Mouse (Mus musculus) midbrain, embryonic 14.5 days (tissue): Measurements from ENCODE around the gene Dglucy. TPM values are rescaled to one million over a fixed set of nuclear protein-coding genes. Genes with fewer than 3 reads are reported as not detected.
"Not testable (repeated sequence)": the region's sequence is repeated elsewhere in the genome, so short reads cannot be mapped to it uniquely, and the experiment has no call there.

Source experiments
- ATAC-seq: fragments of 200-750 bp; cut with Nextera tagmentation; 2 replicates; pipeline ENCODE4 v1.8.0; 2017; ENCODE audit warnings: moderate number of reproducible peaks, moderate library complexity; ENCODE audit not compliant: low FRiP score, low TSS enrichment
- DNase-seq: peaks from one replicate; pipeline ENCODE4 v3.0.0-alpha.2; 2015
- H3K27ac ChIP-seq: fragments of 300-500 bp; sonication (generic); replicated peaks from 2 replicates; pipeline ENCODE4 v1.5.1; 2014; ENCODE audit warnings: mild to moderate bottlenecking, low read depth, low read length, moderate library complexity
- H3K27me3 ChIP-seq: fragments of 300-500 bp; sonication (generic); 2 replicates; pipeline ENCODE4 v1.6.1; 2014; ENCODE audit warnings: low read length, control low read depth, mixed read lengths; ENCODE audit not compliant: control insufficient read depth, insufficient read depth
- H3K36me3 ChIP-seq: fragments of 300-500 bp; sonication (generic); 2 replicates; pipeline ENCODE4 v1.6.1; 2014; ENCODE audit warnings: low read length, control low read depth; ENCODE audit not compliant: control insufficient read depth, insufficient read depth
- H3K4me1 ChIP-seq: fragments of 300-500 bp; sonication (generic); 2 replicates; pipeline ENCODE4 v1.6.1; 2014; ENCODE audit warnings: mild to moderate bottlenecking, antibody characterized with exemption, low read length, control low read depth; ENCODE audit not compliant: control insufficient read depth, insufficient read depth
- H3K4me2 ChIP-seq: fragments of 300-500 bp; sonication (generic); 2 replicates; pipeline ENCODE4 v1.6.1; 2014; ENCODE audit warnings: mild to moderate bottlenecking, low read length, moderate library complexity
- H3K4me3 ChIP-seq: fragments of 300-500 bp; sonication (generic); replicated peaks from 2 replicates; pipeline ENCODE4 v1.5.1; 2014; ENCODE audit warnings: low read depth, low read length
- H3K9ac ChIP-seq: fragments of 300-500 bp; sonication (generic); replicated peaks from 2 replicates; pipeline ENCODE4 v1.6.1; 2014; ENCODE audit warnings: mild to moderate bottlenecking, low read length, moderate library complexity
- H3K9me3 ChIP-seq: fragments of 300-500 bp; sonication (generic); 2 replicates; pipeline ENCODE4 v1.6.1; 2016; ENCODE audit warnings: low read length, control low read depth, mixed read lengths; ENCODE audit not compliant: control insufficient read depth
- WGBS: fragments of 180-500 bp; shearing (Covaris S2); extraction: QIAGEN DNeasy Blood & Tissue Kit; methylation state at CpG from one replicate; pipeline ENCODE4 v1.1.7; 2014; 5-methylcytosine and 5-hydroxymethylcytosine counted together
- polyA plus RNA-seq: library from polyadenylated mRNA; unstranded; fragments of >200 nt; fragmentation: Nextera tagmentation; extraction: Ambion mirVana; gene quantifications from 2 replicates; pipeline ENCODE4 v1.2.1, GENCODE M21; 2014

Dglucy gene
- polyA plus RNA-seq, 1 experiment from 2014 or later, result 1.7 TPM

DNA sequence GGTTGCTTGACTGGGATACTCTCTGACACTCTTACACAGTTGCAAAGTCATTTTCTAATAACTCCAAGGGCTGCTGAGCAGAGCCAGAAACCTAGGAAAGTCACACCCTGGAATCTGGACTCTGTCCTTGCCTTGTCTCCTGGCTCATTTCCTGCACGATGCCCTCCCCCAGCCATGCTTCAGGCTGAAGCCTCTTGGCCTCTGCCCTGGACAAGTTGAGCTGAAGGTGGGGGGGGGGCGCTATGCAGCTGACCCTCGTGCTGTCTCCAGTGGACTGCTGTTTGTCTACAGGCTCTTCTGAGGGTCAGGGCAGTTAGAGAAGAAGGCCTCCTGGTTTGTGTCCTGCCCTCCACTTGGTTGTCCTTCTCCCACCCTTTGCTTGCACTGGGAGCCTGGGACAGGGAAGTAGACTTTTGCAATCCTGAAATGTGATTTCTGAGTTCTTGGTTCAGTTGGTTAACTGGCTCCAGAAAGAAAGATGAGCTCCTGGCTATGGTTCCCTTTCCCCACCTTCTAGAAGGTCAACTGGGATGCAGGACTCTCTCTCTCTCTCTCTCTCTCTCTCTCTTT, 11.2 kb downstream of the Dglucy start:
- no peaks in the 10 kb centered on the region for H3K4me1 ChIP-seq
- H3K4me3 ChIP-seq, result no peak overlapping the region
- H3K9ac ChIP-seq, result no peak overlapping the region
- H3K4me2 ChIP-seq, result no peak overlapping the region
- H3K27ac ChIP-seq, result no peak overlapping the region
- no peaks in the 10 kb centered on the region for H3K27me3 ChIP-seq
- no peaks in the 10 kb centered on the region for H3K36me3 ChIP-seq
- ATAC-seq (no peak), DNase-seq (no peak)
- 65% methylated on average over 3 of the region's 3 CpGs for WGBS
- H3K9me3 ChIP-seq, result no peaks in the 10 kb centered on the region

DNA sequence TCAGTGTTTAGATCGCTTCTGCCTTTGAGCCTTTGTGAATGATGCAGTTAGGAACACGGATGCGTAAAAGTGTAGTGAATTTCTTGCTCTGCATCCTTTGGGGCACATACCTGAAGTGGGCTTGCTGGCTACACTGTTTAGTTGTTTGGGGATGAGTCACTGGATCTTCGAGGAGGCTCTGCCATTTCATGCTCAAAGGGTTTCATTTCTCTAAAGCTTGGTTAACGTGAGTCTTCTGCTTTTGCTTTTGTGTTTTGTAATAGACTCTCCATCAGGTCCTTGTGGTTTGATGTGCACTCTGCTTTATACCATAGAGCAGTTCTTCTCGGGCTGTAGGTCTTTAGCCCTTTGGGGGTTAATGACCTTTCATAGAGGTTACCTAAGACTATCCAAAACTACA, 12.6 kb downstream of the Dglucy start:
- no peak for DNase-seq
- no peaks in the 10 kb centered on the region for H3K27me3 ChIP-seq
- no peak overlapping the region for H3K27ac ChIP-seq
- WGBS, result 85% methylated on average over 6 of the region's 6 CpGs
- no peak overlapping the region for H3K9ac ChIP-seq
- H3K4me1 ChIP-seq, result no peaks in the 10 kb centered on the region
- H3K9me3 ChIP-seq, result no peaks in the 10 kb centered on the region
- ATAC-seq, result no peak
- no peaks in the 10 kb centered on the region for H3K36me3 ChIP-seq
- H3K4me2 ChIP-seq, result no peak overlapping the region
- no peak overlapping the region for H3K4me3 ChIP-seq

GRCm38 (mm10) chr12:100794450-100795230, 15.8 kb downstream of the Dglucy start:
- Histone ChIP-seq H3K4me1 (no peaks in the 10 kb centered on the region), H3K27ac (no peak overlapping the region), H3K36me3 (no peaks in the 10 kb centered on the region), H3K27me3 (no peaks in the 10 kb centered on the region), H3K9ac (no peak overlapping the region), H3K9me3 (no peaks in the 10 kb centered on the region), H3K4me3 (no peak overlapping the region), H3K4me2 (no peak overlapping the region)
- DNase-seq (no peak), ATAC-seq (no peak)
- 66% methylated on average over 7 of the region's 7 CpGs for WGBS

DNA sequence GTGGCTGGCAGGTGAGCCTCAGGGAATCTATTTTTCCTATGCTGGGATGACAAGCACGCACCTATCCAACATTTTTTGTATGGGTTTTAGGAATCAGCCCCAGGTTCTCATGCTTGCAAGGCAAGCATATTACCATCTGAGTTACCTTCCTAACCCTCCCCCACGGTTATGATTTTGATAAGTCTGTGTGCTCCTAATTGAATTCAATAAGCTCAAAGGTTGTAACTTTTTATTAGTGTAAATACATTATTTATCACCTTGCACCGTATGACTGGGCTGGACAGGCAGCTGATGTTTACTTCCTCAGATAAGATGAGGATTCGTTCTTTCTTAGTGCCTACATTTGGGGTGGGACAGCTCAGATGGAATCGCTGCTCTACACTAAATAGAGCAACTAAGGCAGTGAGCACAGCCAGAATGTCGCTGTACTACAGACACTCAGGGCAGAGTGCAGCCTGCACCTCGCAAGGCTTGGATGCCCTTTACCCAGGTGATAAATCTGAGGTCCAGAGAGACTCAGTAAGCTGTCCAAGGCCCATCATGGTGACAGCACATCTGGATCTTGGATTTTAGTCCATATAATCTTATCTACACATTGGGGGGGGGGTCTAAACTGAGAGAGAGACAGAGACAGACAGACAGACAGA, 16.7 kb downstream of the Dglucy start:
- Histone ChIP-seq H3K27me3 (no peaks in the 10 kb centered on the region), H3K4me2 (no peak overlapping the region), H3K9me3 (no peaks in the 10 kb centered on the region), H3K36me3 (no peaks in the 10 kb centered on the region), H3K9ac (no peak overlapping the region), H3K4me3 (no peak overlapping the region), H3K4me1 (no peaks in the 10 kb centered on the region), H3K27ac (no peak overlapping the region)
- 92% methylated on average over 7 of the region's 7 CpGs for WGBS
- no peak for ATAC-seq
- no peak for DNase-seq

- not testable (repeated sequence) for H3K4me1 ChIP-seq, DNase-seq, H3K9me3 ChIP-seq, H3K4me3 ChIP-seq, H3K9ac ChIP-seq, H3K36me3 ChIP-seq, H3K27ac ChIP-seq, H3K4me2 ChIP-seq, ATAC-seq, H3K27me3 ChIP-seq
- 94% methylated on average over 19 of the region's 19 CpGs for WGBS
Measured at GRCm38 (mm10) chr12:100803391-100803790, 24.5 kb downstream of the Dglucy start.

DNA sequence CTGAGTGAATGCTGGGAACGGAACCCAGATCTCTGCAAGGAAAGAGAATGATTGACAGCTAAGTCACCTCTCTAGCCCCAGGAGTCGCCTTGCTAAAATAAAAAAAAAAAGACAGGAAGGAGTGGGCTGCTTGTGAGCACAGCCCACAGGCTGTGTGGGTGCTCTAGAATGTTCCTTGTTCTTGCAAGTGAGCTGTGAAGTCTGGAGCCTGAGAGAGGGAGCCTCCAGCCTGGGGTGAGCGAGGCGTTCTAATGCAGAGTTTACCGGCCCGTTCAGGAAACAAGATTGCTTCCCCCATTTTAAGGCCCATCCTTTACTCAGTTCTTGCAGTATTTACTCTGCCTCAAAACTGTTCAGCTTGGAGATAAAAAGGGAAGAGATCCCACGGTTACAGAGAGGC, 28.4 kb downstream of the Dglucy start:
- Histone ChIP-seq H3K4me3 (no peak overlapping the region), H3K4me2 (no peak overlapping the region), H3K27ac (no peak overlapping the region), H3K36me3 (no peaks in the 10 kb centered on the region), H3K4me1 (no peaks in the 10 kb centered on the region), H3K9me3 (no peaks in the 10 kb centered on the region), H3K9ac (no peak overlapping the region), H3K27me3 (no peaks in the 10 kb centered on the region)
- DNase-seq (no peak), ATAC-seq (no peak)
- WGBS, result 85% methylated on average over 7 of the region's 7 CpGs

DNA sequence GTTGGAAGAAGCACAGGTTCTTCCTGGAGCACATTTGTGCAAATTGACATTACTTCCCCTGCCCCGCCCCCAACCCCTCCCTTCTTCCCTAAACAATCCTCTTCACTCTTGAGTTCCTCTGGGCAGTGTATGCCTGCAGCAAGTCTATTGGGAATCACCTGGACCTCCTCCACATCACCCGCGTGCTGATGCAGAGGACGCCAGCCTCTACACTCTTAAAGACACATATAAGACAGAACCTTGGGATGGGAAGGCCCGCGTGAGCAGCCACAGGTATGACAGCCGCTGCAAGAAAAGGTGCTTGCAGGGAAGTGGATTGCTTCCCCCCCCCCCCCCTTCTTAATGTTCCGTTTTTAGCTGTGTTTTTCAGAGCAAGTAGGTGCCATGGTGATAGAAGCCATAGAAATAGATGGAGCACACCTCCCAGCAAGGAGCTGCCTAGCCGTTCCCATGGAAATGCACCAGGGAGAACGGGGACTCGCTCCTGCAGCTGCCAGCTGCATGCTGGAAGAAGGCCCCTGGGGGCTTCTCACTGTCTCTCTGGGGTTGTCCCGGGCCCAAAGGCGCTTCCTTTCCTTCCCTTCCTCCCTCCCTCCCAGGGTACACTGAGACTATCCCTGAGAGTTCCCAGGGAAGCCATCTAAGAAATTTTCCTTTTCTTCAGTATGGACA, 29.9 kb downstream of the Dglucy start:
- H3K36me3 ChIP-seq, result no peaks in the 10 kb centered on the region
- DNase-seq, result peak; percentile 51
- 42% methylated on average over 13 of the region's 13 CpGs for WGBS

GRCm38 (mm10) chr12:100810542-100810941, 31.7 kb downstream of the Dglucy start:
- Histone ChIP-seq H3K9me3 (no peaks in the 10 kb centered on the region), H3K4me2 (no peak overlapping the region), H3K4me3 (no peak overlapping the region), H3K27me3 (no peaks in the 10 kb centered on the region), H3K4me1 (no peaks in the 10 kb centered on the region), H3K27ac (no peak overlapping the region), H3K9ac (no peak overlapping the region), H3K36me3 (no peaks in the 10 kb centered on the region)
- DNase-seq (no peak), ATAC-seq (no peak)
- 94% methylated on average over 11 of the region's 11 CpGs for WGBS

More for the DNA sequence above, 29.9 kb downstream of the Dglucy start:
- Histone ChIP-seq H3K4me3 (no peak overlapping the region), H3K4me1 (no peaks in the 10 kb centered on the region), H3K27me3 (no peaks in the 10 kb centered on the region), H3K27ac (no peak overlapping the region), H3K9ac (no peak overlapping the region), H3K9me3 (no peaks in the 10 kb centered on the region), H3K4me2 (no peak overlapping the region)
- ATAC-seq, result no peak
